Mouse (Mus musculus) telencephalon, adult 2 months (tissue): ENCODE results near the gene Tmem203.

Experiments
- DNase-seq: peaks from one replicate; pipeline ENCODE4 v3.0.0-alpha.2; 2011; ENCODE audit warnings: low read depth, low spot score

Gene Tmem203

GRCm38 (mm10) chr2:25263623-25264285 is 8.5 kb downstream of the Tmem203 start:
- DNase-seq = no peak

GRCm38 (mm10) chr2:25264286-25264660 is 9.0 kb downstream of the Tmem203 start:
- DNase-seq = no peak

- DNase-seq = no peak
Observed at GRCm38 (mm10) chr2:25264851-25265250, 9.6 kb downstream of the Tmem203 start.

GRCm38 (mm10) chr2:25265897-25266656 is 10.8 kb downstream of the Tmem203 start:
- DNase-seq = no peak

- DNase-seq = peak; percentile 62
Observed at GRCm38 (mm10) chr2:25266720-25267119, 11.5 kb downstream of the Tmem203 start.

GRCm38 (mm10) chr2:25267241-25267640 is 12.0 kb downstream of the Tmem203 start:
- DNase-seq = peak; percentile 62

- no peak for DNase-seq
Observed at GRCm38 (mm10) chr2:25267746-25268309, 12.6 kb downstream of the Tmem203 start.

GRCm38 (mm10) chr2:25271827-25272511 is 16.7 kb downstream of the Tmem203 start, which contains the start of the genes Ssna1 and Anapc2:
Ssna1 (minus strand) TSS chr2:25272438.
Anapc2 (plus strand) TSS chr2:25272478.
- DNase-seq = peak; percentile 91

- DNase-seq = no peak
Observed at GRCm38 (mm10) chr2:25272515-25272914, 17.3 kb downstream of the Tmem203 start.

GRCm38 (mm10) chr2:25273010-25273409 is 17.8 kb downstream of the Tmem203 start:
- DNase-seq = no peak

GRCm38 (mm10) chr2:25278928-25279882 is 24.0 kb downstream of the Tmem203 start:
- no peak for DNase-seq

- no peak for DNase-seq
Observed at GRCm38 (mm10) chr2:25285551-25285950, 30.3 kb downstream of the Tmem203 start.

- DNase-seq = no peak
Observed at GRCm38 (mm10) chr2:25286314-25286713, 31.1 kb downstream of the Tmem203 start.

- DNase-seq = no peak
Observed at GRCm38 (mm10) chr2:25286837-25287636, 31.8 kb downstream of the Tmem203 start.

- DNase-seq = no peak
Observed at GRCm38 (mm10) chr2:25287927-25288649, 32.8 kb downstream of the Tmem203 start, which contains the start of gene Tmem210. Tmem210 (plus strand) TSS chr2:25288145.

- DNase-seq = no peak
Observed at GRCm38 (mm10) chr2:25288734-25289345, 33.6 kb downstream of the Tmem203 start.

- DNase-seq = no peak
Observed at GRCm38 (mm10) chr2:25289651-25290050, 34.4 kb downstream of the Tmem203 start, which contains the start of gene Lrrc26. Lrrc26 (plus strand) TSS chr2:25289915.

GRCm38 (mm10) chr2:25290101-25290815 is 35.0 kb downstream of the Tmem203 start:
- DNase-seq = no peak
